Mouse (Mus musculus) urinary bladder, adult 18-20 months (tissue): ENCODE results near the gene Ost4.

ENCODE experiments used
- DNase-seq, 2 experiments: peaks; one replicate each; pipeline ENCODE4 v3.0.0; 2022; ENCODE audit warnings: low spot score in 2 of 2, mixed read lengths in 2 of 2

Ost4 gene

DNA sequence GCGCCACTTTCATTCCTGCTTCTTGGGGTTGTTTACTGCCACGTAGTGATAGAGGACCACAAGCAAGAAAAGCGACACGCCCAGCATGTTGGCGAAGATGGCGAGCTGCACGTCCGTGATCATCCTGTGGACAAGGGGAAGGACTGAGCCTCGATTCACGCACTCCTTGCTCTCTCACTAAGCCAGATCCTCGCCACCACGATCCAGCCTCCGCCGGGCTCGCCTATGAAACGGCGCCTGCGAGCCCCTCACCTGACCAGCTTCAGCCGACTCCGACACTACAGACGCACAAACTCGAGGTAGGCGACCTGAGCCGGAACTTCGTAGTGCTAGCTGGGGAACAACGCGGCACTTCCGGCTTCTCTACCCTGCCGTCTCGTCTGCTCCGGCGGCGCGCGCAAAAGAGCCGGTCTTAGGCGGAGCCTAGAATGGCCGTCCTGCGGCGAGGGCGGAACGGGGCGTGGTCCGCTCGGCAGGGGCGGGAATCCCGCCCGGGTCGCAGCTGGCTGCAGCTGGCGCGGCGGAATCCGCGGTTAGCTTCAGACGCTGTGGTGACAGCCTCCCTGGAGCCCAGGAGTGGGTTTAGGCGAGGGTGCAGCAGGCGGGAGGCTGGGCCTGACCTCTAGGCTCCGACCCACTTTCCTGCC lies at the start of gene Ost4:
Ost4 (minus strand) TSS at position 376 of the 647 bp plus-strand sequence.
- peak; percentile 95 to 96 for DNase-seq

- no peak for DNase-seq
These were observed 48.2 kb upstream of the Ost4 start for GRCm38 (mm10) chr5:30955751-30956150.

DNA sequence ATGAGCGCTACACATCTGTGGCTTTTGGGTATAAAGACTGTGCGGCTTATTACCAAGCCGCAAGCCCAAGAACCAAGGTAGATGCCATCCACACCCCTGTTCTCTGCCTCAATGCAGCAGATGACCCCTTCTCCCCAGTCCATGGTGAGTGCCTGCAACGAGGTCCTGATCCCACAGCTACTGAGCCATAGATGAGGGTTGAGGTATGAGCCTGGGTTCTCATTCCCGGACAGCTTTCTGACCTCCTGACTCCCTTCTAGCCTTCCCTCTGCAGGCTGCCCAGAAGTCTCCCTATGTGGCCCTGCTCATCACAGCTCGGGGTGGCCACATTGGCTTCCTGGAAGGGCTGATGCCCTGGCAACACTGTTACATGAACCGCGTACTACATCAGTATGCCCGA lies 47.0 kb upstream of the Ost4 start:
- DNase-seq = no peak

DNA sequence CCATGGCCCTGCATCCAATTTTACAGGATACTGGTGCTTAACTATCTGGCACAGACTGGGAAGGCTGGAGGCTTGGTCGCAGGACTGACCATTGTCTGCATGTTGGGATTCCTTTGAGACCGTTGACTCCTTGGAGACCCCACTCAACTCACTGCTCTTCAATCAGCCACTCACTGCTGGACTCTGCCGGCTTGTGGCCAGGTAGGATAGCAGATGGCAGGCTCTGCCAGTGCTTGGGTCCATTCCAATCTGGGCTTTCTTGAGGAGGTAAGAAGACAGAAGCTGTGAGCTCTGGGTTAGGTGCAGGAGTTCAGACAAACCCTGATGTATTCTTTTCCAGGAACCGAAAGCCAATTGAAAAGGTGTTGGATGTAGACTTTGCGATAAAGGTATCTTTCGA lies 46.5 kb upstream of the Ost4 start:
- no peak for DNase-seq

- no peak for DNase-seq
These were observed 45.0 kb upstream of the Ost4 start for GRCm38 (mm10) chr5:30952551-30952950.

DNA sequence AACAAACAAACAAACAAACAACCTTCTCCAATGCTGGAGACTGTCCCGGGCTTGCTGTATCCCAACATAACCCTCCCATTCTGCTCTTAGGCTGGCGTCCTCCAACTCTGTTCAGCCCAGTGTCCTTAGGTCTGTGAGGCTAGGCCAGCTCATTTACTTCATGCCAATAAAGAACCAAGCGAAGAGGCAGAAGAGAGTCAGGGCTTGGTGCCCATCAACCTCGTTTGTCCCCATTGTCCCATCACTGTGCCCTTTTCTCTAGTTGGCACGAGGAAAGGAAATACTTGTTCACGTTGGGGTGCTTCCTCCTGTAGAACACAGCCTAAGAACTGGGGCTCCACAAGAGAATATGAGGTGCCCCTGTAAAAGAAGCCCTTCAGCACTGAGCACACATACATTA lies 44.1 kb upstream of the Ost4 start:
- DNase-seq = no peak

GRCm38 (mm10) chr5:30950922-30951321 lies 43.3 kb upstream of the Ost4 start:
- DNase-seq = no peak

GRCm38 (mm10) chr5:30950451-30950850 lies 42.9 kb upstream of the Ost4 start:
- no peak for DNase-seq

GRCm38 (mm10) chr5:30949654-30950326 lies 42.2 kb upstream of the Ost4 start:
- DNase-seq = peak; percentile 82 to 87

GRCm38 (mm10) chr5:30948620-30949019 lies 41.0 kb upstream of the Ost4 start:
- no peak for DNase-seq

GRCm38 (mm10) chr5:30944956-30945781 lies 37.6 kb upstream of the Ost4 start, which contains the start of gene Cgref1:
Cgref1 (minus strand) TSS chr5:30945591.
- DNase-seq = peak; percentile 42 to 70

GRCm38 (mm10) chr5:30944344-30944743 lies 36.8 kb upstream of the Ost4 start:
- DNase-seq = no peak

DNA sequence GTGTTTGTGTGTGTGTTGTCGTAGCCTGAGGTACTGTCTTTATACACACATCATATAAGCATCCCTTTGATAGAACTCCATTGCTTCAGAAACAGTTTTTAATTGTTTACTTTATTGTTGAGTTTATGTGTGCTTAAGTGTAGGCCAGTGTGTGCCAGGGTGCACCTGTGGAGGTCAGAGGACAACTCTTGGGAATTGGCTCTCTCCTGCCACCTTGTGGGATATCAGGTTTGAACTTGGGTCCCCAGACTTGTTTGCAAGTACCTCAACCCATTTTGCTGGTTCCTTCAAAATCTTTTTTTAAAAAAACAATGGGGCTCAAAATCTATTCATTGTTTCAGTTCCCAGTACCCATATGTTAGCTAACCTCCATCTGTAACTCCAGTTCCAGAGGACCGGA lies 35.4 kb upstream of the Ost4 start:
- DNase-seq = no peak

- DNase-seq = no peak
These were observed 27.3 kb upstream of the Ost4 start for GRCm38 (mm10) chr5:30934725-30935461.

DNA sequence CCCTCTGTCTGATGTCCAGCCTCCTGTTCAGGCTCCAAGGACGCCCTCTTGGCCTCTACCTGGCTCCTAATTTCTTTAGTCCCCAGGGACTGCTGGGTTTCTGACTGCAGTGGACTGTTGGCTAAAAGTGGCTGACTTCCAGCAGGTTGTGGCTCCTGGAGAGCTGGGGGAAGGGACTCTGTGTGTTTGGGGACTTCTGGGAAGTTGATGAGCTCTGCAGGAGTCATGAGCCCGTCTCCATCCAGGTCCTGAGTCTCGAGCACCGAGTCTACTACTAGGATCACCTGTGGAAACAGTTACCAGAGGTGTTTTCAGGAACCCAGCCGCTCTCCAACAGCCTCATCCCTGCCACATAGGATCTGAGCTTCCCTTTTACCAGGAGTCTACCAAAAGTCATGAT lies 26.1 kb upstream of the Ost4 start:
- DNase-seq = no peak

DNA sequence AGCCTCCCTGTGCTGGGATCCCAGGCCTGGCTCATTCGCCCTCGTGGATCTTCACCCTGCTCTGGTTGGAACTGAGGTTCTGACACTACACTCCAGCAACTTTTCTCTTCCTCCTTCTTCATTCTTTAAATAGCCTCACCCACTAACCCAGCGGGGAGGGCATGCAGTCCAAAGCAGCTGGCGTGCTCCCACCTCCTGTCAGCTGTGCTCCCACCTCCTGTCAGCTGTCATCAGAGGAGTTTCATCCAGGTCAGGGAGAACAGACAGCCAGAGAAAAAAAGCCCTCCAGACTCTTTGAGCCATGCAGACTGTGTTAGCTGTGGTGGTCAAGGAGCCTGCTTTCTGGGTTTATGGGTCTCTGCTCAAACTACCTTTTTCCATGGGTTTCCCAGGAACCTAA lies 23.8 kb upstream of the Ost4 start:
- DNase-seq = no peak

DNA sequence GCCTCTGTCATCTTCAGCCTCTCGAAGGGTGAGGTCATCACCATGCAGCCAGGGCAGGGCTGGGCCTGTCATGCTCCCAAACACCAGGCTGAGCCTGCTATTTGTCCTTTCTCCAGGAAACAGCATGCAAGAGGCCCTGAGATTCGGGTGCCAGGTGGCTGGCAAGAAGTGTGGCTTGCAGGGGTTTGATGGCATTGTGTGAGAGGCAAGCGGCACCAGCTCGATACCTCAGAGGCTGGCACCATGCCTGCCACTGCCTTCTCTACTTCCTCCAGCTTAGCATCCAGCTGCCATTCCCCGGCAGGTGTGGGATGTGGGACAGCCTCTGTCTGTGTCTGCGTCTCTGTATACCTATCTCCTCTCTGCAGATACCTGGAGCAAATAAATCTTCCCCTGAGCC lies 23.3 kb upstream of the Ost4 start:
- DNase-seq = no peak

- no peak for DNase-seq
These were observed 22.5 kb upstream of the Ost4 start for GRCm38 (mm10) chr5:30930121-30930520.

DNA sequence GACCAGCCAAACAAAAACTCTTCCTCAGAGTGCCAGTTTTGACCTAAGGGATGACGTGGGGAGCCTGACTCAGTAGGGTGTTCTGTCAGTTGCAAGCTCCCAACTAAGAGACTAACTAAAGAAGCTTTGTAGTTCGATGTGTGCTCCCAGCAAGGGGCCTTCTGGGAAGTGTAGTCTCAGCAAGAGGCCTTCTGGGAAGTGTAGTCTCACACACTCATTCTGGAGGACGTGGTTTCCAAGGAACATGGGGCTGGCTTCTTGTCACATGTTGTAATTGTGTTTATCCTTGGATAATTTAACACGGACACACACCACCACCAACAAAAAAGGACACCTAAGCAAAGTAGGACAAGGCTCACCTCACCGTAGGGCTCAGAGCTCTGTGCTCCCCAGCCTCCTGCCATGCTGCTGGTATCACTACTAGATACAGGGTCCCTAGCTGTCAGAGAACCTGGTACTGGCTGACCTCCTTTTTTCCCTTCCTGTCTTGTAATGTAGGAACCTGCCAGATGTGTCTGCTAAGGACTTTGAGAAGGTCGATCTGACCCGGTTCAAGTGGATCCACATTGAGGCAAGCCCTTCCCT lies 20.4 kb upstream of the Ost4 start:
- DNase-seq = no peak

GRCm38 (mm10) chr5:30926073-30926472 lies 18.5 kb upstream of the Ost4 start:
- DNase-seq = no peak

DNA sequence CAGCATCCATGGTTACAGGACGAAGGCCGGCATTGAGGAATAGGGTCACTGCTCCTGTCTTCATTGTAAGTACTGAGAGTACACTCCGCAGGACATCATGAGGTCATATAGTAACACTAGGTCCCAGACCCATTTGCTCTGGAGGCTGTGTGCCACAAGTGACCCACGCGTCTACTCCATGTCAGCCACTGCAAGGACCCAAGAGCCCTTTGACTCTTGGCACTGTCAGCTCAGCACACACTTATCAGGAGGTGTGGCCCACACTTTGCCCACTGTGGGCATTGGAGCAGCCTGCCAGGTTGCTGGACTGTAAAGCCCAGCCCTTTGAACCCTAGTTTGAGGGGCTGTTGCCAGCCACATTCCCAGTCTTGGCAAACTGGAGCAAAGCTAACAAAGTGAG lies 17.6 kb upstream of the Ost4 start:
- DNase-seq = no peak

DNA sequence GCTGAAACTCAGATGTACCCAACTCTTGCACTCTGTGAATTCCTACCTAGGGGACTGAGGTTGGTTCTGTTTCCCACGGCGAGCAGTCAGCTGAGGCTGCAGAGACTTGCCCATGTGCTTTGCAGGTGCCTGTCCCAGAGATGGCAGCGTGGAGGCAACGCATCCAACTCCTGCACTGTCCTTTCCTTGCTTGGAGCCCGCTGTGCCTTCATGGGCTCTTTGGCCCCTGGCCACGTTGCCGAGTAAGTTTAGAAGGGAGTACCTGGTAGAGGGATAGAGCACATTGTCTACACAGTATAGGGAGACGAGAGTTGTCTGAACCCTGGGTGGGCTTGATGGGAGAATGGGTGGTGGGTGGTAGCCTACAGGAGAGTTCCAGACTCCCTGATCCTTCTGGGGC lies 17.0 kb upstream of the Ost4 start:
- DNase-seq = no peak
